Mouse (Mus musculus) left cerebral cortex, postnatal 4 days (tissue): ENCODE measurements around the gene 1110059E24Rik. TPM values are rescaled to one million over a fixed set of nuclear protein-coding genes. Genes with fewer than 3 reads are reported as not detected.
"Not testable (repeated sequence)": the region's sequence is repeated elsewhere in the genome, so short reads cannot be mapped to it uniquely, and the experiment has no call there.

ENCODE experiments used
- DNase-seq: peaks from one replicate; pipeline ENCODE4 v3.0.0-alpha.2; 2022
- intact Hi-C: fragments of 180-260 bp; cut with DNase I; formaldehyde crosslinking; loops from one replicate; pipeline ENCODE4 v1.15.1; 2025
- total RNA-seq, 2 experiments: library from RNA; stranded (reverse); gene quantifications; 2 replicates each; pipeline ENCODE4 v1.2.3; 2021

Gene 1110059E24Rik
- total RNA-seq, 2 experiments from 2014 or later: 24.1 to 28.9 TPM

DNA sequence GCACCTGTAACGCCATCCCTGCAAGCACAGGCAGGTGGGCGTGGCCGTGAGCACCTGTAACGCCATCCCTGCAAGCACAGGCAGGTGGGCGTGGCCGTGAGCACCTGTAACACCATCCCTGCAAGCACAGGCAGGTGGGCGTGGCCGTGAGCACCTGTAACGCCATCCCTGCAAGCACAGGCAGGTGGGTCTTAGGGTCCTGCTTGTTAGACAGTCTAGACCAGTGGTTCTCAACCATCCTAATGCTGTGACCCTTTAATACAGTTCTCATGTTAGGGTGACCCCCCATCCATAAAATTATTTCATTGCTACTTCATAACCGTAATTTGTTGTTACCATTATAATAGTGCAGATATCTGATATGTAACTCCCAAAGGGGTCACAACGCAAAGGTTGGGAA lies 24.3 kb downstream of the 1110059E24Rik start:
- DNase-seq, intact Hi-C loops: not testable (repeated sequence)

DNA sequence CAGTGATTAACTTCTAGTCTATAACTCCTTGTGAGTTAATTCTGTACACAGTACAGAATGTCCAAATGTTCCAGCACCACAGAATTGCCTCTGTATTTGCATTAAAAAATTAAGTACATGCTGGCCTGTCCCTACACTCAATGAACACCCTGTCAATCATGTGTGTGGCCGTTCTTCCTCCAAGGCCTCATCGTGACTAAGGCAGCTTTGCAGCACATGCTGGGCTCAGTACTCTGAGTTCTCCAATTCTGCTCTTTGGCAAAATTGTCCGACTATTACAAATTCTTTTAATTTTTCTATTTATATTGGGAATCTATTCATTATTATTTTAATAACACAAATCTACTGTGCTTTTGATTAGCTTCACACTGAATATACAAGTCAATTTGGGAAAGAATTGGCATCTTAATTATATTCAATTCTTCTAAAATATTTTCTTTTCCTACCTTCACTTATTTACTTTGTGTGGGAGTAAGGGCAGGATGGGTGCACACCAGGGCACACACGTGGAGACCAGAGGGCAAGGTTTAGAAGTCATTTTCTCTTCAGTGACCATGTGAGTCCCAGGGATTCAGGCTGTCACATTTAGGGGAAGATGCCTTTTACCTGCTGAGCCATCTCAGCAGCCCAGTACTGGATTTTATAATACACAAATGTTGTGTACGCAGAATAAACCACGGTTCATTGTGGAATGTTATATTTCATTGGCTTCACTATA lies 26.3 kb downstream of the 1110059E24Rik start:
- intact Hi-C loops: no loop called here
- DNase-seq: no peak

DNA sequence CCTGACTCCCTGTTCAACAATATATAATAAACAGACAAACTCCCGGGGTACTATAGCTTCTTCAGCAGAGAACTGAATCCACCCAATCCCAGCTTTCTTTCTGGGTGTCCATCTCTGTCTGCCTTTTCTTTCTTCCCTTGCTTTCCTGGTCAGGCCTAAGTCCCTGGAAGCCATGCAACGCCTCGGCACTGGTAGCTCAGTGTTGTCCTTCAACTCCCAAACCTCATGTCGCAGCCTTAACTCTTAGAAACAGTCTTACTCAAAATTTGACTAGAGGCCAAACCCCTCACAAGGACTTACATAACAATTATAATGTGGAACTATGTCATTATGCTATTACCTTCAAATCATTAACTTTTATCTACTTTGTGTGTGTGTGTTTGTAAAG lies 28.6 kb downstream of the 1110059E24Rik start:
- no peak for DNase-seq
- intact Hi-C loops: no loop called here

DNA sequence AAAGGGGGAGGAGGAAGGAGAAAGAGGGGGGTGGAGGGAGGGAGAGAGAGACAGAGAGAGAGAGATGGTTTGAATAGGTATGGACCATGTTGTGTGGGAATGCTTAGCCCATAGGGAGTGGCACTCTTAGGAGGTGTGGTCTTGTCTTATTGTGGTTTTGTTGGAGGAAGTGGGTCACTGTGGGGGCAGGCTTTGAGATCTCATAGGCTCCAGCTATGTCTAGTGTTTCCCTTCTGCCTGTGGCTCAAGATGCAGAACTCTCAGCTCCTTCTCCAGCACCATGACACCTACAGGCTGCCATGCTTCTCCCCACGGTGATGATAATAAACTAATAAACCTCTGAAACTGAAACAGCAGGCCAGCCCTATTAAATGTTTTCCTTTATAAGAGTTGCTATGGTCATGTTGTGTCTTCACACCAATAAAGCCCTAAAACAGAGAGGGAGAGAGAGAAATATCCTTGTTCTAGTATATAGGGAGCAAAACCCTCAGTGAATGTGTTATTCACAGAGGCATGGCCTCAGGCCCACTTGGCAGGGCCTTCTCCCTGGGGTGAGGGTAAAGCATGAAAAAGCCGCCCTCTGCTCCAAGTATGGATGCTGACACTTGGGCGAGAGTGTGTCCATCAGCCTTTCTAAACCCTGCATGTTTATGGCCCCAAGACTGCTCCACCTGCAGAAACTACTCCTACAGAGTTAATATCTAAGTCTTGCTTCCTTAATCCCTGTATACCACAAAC lies 29.2 kb downstream of the 1110059E24Rik start:
- DNase-seq: peak; percentile 60
- intact Hi-C loops: no loop called here

DNA sequence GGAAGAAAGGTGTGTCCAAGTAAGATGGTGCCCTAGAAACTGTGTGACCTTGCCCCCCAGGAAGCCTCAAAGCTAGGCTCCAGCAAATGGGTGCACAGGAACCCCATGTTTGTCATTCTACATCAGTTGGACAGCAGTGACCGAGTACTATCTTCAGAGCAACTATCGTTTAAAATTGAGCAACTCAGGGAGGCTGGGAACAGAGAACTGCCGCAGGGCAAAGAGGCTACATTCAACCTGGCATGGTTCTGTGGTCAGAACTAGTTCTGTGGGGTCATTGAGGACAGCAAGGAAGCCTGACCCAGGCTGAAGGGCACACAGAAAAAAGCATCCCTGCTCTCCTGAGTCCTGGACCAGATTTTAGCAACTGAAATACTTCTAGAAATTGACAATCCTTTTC lies 37.0 kb downstream of the 1110059E24Rik start:
- DNase-seq: no peak
- intact Hi-C loops: no loop called here

DNA sequence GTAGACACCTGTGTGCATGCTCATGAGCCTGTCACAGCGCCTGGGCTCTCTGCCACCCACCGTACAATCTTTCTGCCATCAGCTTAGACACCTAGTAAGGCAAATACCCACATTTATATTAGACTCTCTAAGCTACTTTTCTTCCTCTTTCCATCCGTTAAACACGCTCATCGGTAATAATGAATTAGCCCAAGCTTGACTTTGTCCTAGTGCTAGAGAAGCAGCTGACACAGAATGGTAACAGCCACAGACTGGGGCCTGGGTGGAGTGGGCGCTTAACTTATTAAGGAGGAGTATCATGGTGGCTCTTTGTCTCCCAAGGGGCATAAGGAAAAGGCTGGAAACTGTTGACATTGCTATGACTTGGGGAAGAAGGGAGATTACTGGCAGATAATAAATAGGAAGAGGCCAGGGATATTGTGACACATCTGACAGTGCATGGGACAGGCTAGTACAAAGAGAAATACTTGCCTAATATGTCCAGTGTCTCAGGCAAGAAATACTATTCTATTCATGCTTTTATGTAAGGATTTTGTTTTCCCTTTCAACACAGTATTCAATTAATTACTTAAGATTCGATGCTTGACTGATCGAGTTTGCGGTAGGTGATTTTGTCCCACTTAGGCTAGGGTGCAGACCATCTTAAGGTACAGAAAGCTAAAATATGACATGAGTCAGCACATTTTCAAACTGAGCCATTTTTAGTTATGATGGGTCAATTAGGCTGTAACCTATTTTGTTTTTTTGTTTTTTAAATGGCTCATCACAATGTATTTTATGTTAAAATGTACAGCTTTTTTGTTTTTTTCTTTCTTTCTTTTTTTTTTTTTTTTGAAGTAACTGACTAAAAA lies 40.8 kb downstream of the 1110059E24Rik start:
- intact Hi-C loops: no loop called here
- DNase-seq: no peak

DNA sequence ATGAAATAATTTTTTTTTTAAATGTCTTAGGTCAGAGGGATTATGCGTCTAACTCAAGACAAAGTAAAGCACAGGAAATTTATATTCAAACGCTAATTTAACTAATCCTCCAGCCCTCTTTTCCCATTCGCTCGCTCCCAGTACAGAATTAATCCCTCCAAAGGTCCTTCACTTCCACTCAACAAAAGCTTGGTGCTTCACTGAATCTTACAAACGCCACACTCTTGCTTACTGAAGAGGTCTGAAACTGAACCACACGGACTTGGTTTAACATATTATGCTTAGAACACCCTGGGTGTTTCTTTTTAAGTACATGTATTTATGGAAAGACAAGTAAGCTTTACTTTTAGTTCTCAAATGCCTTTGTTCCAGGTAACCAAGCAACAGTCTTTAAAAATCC lies 41.5 kb downstream of the 1110059E24Rik start:
- intact Hi-C loops: no loop called here
- no peak for DNase-seq

DNA sequence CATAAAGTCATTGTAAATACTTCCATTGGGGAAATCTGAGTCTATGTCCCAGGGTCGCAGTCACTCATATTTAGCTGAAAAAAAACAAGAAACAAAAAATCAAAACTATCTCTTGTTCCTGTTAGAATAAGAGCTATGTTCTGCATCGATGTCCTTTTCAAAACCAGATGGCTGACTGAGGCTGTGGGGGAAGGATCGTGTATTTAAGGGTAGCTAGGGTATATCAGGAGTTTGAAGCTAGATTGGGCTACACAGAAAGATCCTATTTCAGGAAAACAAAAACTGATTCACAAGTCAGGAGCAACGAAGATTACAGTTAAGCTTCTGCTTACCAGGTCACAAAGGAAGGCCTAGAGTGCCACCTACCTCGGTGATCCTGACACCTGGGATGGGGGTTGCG lies 42.5 kb downstream of the 1110059E24Rik start:
- no peak for DNase-seq
- intact Hi-C loops: no loop called here

DNA sequence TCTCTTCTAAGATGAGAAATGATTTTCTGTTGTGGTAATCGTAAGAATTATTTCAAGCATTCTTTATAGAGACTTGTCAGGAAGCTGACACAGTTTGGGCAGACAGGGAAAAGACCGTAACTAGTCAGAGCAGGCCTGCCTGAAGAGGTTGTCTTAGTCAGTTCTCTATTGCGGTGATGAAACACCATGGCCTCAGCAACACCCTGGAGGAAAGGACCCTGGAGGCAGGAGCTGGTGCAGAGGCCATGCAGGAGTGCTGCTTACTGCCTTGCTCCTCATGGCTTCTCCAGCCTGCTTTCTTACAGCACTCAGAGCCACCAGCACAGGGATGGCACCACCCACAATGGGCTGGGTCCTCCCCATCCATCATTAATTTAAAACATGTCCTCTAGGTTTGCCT lies 47.5 kb downstream of the 1110059E24Rik start:
- no peak for DNase-seq
- intact Hi-C loops: no loop called here

DNA sequence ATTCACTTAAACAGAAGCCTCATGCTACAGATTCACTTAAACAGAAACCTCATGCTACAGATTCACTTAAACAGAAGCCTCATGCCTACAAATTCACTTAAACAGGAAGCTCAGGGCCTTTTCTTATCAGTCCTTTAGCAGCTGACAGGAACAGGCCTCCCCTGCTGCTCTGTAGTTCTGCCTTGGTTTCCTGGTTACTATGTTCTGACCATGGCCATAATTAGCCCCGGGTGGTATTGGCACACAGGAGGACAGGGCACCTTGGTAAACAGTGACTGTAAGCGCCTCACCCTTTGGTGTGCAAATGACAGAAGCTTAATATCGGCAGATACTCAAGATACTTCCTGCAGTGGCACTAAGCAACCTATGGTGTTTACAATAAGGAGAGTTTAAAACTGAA lies 48.9 kb downstream of the 1110059E24Rik start:
- intact Hi-C loops: no loop called here

DNA sequence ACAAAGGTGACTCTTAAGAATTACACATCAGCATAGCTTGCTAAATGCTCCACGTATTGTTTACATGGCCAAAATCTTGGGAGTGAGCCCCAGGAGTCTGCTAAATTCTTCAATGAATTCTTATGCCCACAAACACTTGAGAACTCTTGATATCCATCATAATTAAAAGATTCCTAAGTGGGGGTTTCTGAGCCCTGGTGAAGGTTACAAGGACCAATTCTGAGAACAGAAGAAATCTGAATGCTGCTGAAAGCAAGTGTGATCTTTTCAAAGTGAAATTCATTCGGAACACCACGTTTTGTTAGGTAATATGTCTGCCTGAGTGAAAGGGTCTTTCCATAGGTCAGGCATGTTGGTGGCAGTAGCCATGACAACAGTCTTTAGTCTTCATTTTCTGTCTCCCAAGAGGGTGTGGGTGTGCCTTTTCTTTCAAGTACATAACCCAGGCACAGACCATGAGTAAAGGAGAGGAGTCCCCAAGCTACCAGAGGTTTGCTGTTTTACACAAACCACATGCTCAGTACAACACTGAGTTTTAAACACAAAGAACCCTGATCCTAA lies 51.2 kb downstream of the 1110059E24Rik start:
- intact Hi-C loops: no loop called here
- DNase-seq: no peak

More for the DNA sequence above, 48.9 kb downstream of the 1110059E24Rik start:
- DNase-seq: no peak

DNA sequence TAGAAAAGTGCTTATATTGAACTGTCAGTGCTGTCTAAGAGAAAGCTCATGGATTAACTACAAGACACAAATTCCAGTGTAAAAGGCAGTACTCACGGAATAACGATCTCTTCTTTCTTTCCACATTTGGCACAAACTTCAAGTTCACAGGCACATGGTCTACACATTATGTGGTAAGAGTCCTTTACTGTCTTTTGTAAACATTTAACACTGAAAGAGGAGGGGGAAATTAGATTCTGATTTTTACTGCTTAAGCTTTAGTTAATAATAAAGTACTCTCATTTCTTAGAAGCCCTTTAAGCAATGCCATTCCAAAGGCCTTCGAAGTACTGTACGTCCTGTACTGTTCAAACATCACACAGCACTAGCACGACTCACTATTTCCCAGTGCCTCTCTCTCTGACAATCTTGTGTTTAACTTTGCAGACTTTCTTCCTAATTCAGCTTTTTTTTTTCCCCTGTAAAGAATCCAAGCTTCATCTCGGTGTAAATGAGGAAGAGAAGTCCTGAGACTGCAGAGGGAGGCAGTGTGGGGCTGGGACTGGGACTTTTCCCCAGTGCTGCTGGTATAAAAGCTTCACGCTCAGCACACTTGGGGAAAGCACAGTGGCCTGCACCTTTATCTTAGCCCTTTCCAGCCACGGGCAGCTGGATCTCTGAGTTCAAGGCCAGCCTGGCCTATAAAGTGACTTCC lies 54.0 kb downstream of the 1110059E24Rik start:
- intact Hi-C loops: no loop called here
- no peak for DNase-seq

DNA sequence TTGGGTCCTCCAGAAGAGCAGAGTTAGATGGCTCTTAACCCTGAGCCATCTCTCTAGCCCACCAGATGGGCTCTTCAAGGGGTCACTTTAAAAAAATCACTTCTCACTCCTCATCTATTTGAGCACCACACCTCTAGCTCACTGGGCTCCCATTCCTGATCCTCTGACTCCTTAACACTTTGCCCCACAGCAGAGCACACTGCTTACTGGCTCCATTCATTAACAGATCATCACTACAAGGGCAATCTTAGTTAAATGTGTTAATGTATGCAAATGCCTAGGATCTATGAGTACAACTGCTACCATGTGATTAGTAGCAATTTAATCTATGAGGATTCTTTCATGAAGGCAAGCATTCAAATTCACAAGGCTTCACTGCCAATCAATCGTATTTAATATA lies 58.1 kb downstream of the 1110059E24Rik start:
- intact Hi-C loops: no loop called here
- no peak for DNase-seq

DNA sequence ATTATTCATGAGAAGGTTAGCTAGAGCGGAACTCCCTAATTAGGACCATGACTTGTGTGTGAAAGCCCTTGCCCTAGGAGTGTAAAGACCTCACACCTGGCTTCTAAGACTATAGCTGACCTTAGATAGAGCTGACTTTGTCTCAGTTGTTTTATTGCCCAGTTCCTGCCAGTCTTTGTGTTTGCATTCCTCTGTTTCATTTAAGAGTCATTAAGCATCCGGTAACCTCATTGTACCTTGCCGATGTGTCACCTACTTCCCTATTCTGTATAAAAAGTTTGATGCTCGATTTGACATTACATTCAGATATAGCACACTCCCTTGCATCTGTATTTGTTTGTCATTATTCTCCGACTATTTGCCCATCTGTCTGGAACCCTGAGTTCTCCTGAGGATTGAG lies 60.6 kb downstream of the 1110059E24Rik start:
- intact Hi-C loops: not testable (repeated sequence)

DNA sequence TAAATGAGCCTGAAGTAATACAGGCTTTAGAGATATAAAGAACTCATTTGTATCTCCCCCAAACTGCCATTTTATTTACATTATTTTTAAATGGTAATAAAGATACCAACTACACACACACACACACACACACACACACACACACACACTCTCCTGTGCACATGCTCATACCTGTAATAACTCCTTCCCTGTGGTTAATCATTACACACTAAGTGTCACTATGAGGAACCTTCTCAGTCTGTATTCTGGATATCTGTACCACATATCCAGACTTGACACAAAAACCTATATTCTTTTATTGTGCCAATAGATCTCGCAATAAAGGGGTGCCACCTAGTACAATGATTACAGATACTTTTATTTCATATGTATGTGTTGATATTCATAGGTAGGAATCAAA lies 62.9 kb downstream of the 1110059E24Rik start:
- DNase-seq: no peak
- intact Hi-C loops: no loop called here

More for the DNA sequence above, 60.6 kb downstream of the 1110059E24Rik start:
- DNase-seq: not testable (repeated sequence)

DNA sequence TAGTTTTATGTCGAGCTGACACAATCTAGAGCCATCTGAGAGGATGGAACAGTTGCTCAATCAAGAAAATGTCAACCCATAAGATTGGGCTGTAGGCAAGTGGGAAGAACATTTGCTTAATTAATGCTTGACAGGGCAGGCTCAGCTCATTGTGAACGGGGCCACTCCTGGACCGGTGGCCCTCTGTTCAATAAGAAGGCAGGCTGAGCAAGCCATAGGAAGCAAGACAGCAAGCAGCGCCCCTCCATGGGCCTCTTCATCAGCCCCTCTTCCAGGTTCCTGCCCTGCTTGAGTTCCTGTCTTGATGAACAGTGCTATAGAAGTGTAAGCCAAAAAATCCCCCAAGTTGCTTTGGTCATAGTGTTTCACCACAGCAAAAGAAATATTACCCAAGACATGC lies 65.2 kb downstream of the 1110059E24Rik start:
- DNase-seq: no peak
- intact Hi-C loops: no loop called here

DNA sequence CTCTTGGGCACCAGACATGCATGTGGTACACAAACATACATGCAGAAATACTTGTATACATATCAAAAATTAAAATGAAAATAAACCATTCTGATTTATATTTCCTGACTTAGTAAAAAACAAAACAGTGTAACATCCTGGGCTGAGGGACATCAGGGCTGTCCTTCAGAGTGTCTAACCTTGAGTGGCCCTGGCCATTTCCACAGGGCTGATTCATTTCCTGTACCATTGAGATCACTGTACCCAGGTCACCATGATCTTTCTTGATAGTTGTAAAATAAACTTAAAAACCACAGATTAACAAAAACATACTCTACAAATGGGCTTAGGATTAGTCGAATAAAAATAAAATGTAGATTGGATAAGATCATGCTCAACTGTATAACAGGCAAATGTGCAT lies 66.2 kb downstream of the 1110059E24Rik start:
- DNase-seq: no peak
- intact Hi-C loops: no loop called here

DNA sequence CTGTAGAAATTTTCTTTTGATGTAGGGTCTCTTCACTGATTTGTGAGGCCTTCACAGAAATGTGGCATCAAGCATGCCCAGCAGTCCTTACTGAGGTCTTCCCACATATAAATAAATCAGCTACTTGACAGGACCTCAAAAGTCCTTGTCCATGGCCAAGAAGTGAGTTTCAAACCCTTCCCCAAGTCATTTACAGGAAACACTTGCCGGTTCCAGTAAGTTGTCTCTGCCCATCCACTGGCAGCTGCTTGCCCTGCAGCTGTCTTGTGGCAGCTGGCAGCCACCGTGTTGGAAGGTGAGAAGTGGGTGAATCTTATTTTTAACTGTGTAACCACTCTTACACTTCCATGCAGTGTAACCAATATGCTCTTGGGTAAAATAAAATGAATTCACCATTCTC lies 66.9 kb downstream of the 1110059E24Rik start:
- intact Hi-C loops: no loop called here
- DNase-seq: no peak

DNA sequence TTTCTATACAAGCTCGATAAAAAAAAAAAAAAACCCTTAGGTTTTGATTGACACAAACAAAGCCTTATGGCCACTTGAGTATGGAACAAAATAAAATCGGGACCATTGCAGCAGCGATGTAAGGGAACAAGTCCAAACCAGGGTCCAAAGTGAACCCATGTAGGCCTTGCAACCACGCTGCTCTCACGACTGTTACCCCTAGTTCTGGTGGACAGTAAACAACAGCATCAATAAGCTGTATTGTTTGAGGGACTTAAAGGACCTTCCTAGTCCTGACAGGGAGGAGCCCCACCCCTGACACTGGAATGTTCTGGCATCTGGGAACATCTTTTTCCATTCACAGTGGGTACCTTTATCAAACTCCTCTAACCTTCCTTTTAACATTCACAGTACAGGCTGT lies 68.8 kb downstream of the 1110059E24Rik start:
- intact Hi-C loops: no loop called here
- no peak for DNase-seq

DNA sequence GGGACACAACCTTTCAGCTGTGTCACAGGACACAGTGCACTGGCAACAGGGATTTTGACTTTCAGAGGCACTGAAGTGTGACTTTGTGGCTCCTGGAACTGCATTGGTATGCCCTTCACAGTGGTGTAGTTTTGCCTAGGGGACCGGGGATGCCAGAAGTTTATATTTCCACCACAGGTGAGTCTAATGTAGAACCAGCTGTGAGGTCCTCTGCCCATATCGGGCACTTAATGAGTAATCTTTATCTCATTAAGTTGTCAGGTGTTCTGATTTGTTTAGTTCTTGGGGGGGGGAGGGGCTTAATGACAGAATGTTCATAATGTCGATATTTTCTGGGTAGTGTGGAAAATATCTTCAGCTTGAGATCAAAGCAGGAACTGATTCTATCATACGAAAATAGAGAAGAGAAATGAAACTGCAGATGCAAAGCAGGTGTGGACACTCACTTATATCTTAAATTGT lies 69.2 kb downstream of the 1110059E24Rik start:
- intact Hi-C loops: no loop called here

More for the DNA sequence above, 69.2 kb downstream of the 1110059E24Rik start:
- no peak for DNase-seq
